Mouse (Mus musculus): ENCODE measurements around the gene Mucl1. TPM values are rescaled to one million over a fixed set of nuclear protein-coding genes. Genes with fewer than 3 reads are reported as not detected.
"Not testable (repeated sequence)": the region's sequence is repeated elsewhere in the genome, so short reads cannot be mapped to it uniquely, and the experiment has no call there.

Gene Mucl1
- polyA plus RNA-seq (2012; ENCODE audit: insufficient read depth, insufficient read length, missing spikeins): not detected in 2 replicates

GRCm38 (mm10) chr15:103755369-103755768 lies at the start of gene Mucl1:
Gene Mucl1 (minus strand): TSS chr15:103755469.
- Histone ChIP-seq H3K4me3 (ENCODE audit: insufficient read depth, low read depth, low read length) (no peak within 1 kb of the TSS), H3K4me1 (ENCODE audit: control insufficient read depth, insufficient read depth, insufficient read length, low read length) (no peaks in the 10 kb centered on the region), H3K27ac (replicated peaks; ENCODE audit: low read depth, low read length) (no peak within 1 kb of the TSS)

GRCm38 (mm10) chr15:103766836-103767235 lies 11.6 kb upstream of the Mucl1 start:
- H3K4me3 ChIP-seq (ENCODE audit: insufficient read depth, low read depth, low read length); H3K27ac ChIP-seq (replicated peaks; ENCODE audit: low read depth, low read length); H3K4me1 ChIP-seq (ENCODE audit: control insufficient read depth, insufficient read depth, insufficient read length, low read length): not testable (repeated sequence)

GRCm38 (mm10) chr15:103716861-103717260 lies 38.4 kb downstream of the Mucl1 start:
- H3K27ac ChIP-seq (replicated peaks; ENCODE audit: low read depth, low read length); H3K4me1 ChIP-seq (ENCODE audit: control insufficient read depth, insufficient read depth, insufficient read length, low read length); H3K4me3 ChIP-seq (ENCODE audit: insufficient read depth, low read depth, low read length): not testable (repeated sequence)

Other genes starting within 250 kb of the Mucl1 start
- 74.7 and 87.6 TPM in 2 replicates for gene Ppp1r1a, start 217.5 kb downstream of the Mucl1 start, polyA plus RNA-seq (2012; ENCODE audit: insufficient read depth, insufficient read length, missing spikeins)
- not detected in 2 replicates for gene Glycam1, start 190.4 kb downstream of the Mucl1 start, polyA plus RNA-seq (2012; ENCODE audit: insufficient read depth, insufficient read length, missing spikeins)
- not detected in 2 replicates for gene Mucl2, start 143.8 kb upstream of the Mucl1 start, polyA plus RNA-seq (2012; ENCODE audit: insufficient read depth, insufficient read length, missing spikeins)